Mouse (Mus musculus) hindbrain, embryonic 13.5 days (tissue): Measurements from ENCODE around the gene Cd247. TPM values are rescaled to one million over a fixed set of nuclear protein-coding genes. Genes with fewer than 3 reads are reported as not detected.
"Not testable (repeated sequence)": the region's sequence is repeated elsewhere in the genome, so short reads cannot be mapped to it uniquely, and the experiment has no call there.

ENCODE experiments used
- ATAC-seq: fragments of 200-750 bp; cut with Nextera tagmentation; 2 replicates; pipeline ENCODE4 v1.8.0; 2017; ENCODE audit warnings: moderate TSS enrichment; ENCODE audit not compliant: low FRiP score
- H3K27ac ChIP-seq: fragments of 300-500 bp; sonication (generic); 2 replicates; pipeline ENCODE4 v1.5.1; 2015; ENCODE audit warnings: inconsistent platforms, mild to moderate bottlenecking, moderate library complexity
- H3K27me3 ChIP-seq: fragments of 300-500 bp; sonication (generic); 2 replicates; pipeline ENCODE4 v1.6.1; 2015; ENCODE audit warnings: mild to moderate bottlenecking, inconsistent platforms
- H3K36me3 ChIP-seq: fragments of 300-500 bp; sonication (generic); 2 replicates; pipeline ENCODE4 v1.6.1; 2015; ENCODE audit warnings: mild to moderate bottlenecking, inconsistent platforms
- H3K4me1 ChIP-seq: fragments of 300-500 bp; sonication (generic); replicated peaks from 2 replicates; pipeline ENCODE4 v1.6.1; 2015; ENCODE audit warnings: inconsistent platforms
- H3K4me2 ChIP-seq: fragments of 300-500 bp; sonication (generic); 2 replicates; pipeline ENCODE4 v1.6.1; 2015; ENCODE audit warnings: inconsistent platforms, mild to moderate bottlenecking, moderate library complexity
- H3K4me3 ChIP-seq: fragments of 300-500 bp; sonication (generic); 2 replicates; pipeline ENCODE4 v1.5.1; 2015; ENCODE audit warnings: mild to moderate bottlenecking, inconsistent platforms
- H3K9ac ChIP-seq: fragments of 300-500 bp; sonication (generic); 2 replicates; pipeline ENCODE4 v1.6.1; 2015; ENCODE audit warnings: mild to moderate bottlenecking, inconsistent platforms
- H3K9me3 ChIP-seq: fragments of 300-500 bp; sonication (generic); 2 replicates; pipeline ENCODE4 v1.6.1; 2016; ENCODE audit warnings: inconsistent platforms
- WGBS: fragments of 180-500 bp; shearing (Covaris S2); methylation state at CpG from one replicate; pipeline ENCODE4 v1.1.7; 2015; 5-methylcytosine and 5-hydroxymethylcytosine counted together
- polyA plus RNA-seq: library from polyadenylated mRNA; unstranded; fragments of >200 nt; fragmentation: Nextera tagmentation; extraction: Ambion mirVana; gene quantifications from 2 replicates; pipeline ENCODE4 v1.2.1, GENCODE M21; 2015

Cd247 gene
- polyA plus RNA-seq, result 0.60 and 1.5 TPM in 2 replicates

DNA sequence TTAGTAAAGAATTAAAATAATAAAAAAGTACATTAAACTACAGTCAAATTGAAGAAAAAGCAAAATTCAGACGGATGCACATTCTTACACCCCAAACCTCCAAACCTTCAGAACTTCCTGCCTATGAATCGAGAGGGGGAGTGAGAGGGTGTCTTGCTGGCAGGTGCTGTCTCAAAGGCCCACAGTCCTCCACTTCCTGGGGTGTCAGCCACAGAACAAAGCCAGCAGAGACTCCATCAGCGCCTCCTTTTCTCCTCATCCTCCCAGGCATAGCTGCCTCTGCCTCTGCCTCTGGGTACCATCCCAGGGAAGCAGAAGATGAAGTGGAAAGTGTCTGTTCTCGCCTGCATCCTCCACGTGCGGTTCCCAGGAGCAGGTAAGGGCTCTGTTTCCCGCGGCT is at the start of gene Cd247:
Gene Cd247 (plus strand): TSS at position 171 of the 400 bp plus-strand sequence.
- Histone ChIP-seq H3K4me3 (no peak within 1 kb of the TSS), H3K4me1 (peaks cover 10% of the 10 kb centered on the region), H3K36me3 (no peaks in the 10 kb centered on the region), H3K9ac (no peak within 1 kb of the TSS; the same call in 1 of the 2 replicates), H3K4me2 (no peak within 1 kb of the TSS), H3K27me3 (peaks cover 58% of the 10 kb centered on the region), H3K27ac (no peak within 1 kb of the TSS), H3K9me3 (no peaks in the 10 kb centered on the region)
- 71% methylated on average over 8 of the region's 8 CpGs for WGBS
- ATAC-seq, result no peak

DNA sequence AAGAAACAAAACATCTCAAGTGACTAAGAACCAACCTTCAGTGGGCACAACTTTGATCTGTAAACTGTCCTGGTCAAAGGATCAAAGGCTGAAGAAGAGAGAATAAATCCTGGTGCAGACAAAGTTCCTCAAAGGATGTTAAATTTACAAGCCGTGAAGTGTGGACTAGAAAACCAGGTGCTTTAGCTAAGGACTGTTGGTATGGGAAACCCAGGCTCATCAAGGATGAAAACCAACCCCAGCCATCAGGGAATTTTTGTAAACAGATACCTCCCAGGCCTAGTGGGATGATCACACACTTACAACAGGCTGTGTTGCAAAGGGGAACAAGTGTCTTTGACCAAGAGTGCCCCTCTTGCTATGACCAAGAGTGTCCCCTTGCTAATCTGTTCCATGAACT is 49.5 kb upstream of the Cd247 start:
- no peaks in the 10 kb centered on the region for H3K27me3 ChIP-seq
- 85% methylated on average over 1 of the region's 1 CpGs for WGBS
- no peak overlapping the region for H3K9ac ChIP-seq
- H3K27ac ChIP-seq, result no peak overlapping the region
- no peak for ATAC-seq
- no peaks in the 10 kb centered on the region for H3K36me3 ChIP-seq
- no peak overlapping the region for H3K4me2 ChIP-seq
- no peak overlapping the region for H3K4me3 ChIP-seq
- H3K4me1 ChIP-seq, result no peaks in the 10 kb centered on the region
- H3K9me3 ChIP-seq, result no peaks in the 10 kb centered on the region

DNA sequence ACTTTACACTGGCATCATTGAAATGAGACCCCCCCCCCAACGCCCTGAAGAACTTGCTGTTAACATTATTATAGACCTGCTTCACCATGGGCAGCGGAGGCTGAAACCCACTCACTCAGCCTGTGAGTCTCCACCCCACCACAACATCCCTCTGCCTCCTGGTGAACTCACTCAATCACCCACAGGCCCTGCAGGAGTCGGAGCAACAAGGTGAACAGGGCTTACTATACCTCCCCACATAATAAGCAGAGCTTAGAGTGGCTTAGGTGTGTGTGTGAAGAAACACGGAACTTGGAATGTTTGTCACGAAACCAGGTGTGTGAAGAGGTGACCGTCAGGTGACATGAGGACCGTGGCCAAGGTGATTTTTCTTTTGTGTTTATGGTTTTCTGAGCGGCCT is 46.5 kb upstream of the Cd247 start:
- no peak overlapping the region for H3K4me3 ChIP-seq
- no peaks in the 10 kb centered on the region for H3K27me3 ChIP-seq
- H3K4me1 ChIP-seq, result no peaks in the 10 kb centered on the region
- H3K9me3 ChIP-seq, result no peaks in the 10 kb centered on the region
- no peaks in the 10 kb centered on the region for H3K36me3 ChIP-seq
- no peak overlapping the region for H3K27ac ChIP-seq
- H3K9ac ChIP-seq, result no peak overlapping the region
- 90% methylated on average over 8 of the region's 8 CpGs for WGBS
- no peak for ATAC-seq
- H3K4me2 ChIP-seq, result no peak overlapping the region

DNA sequence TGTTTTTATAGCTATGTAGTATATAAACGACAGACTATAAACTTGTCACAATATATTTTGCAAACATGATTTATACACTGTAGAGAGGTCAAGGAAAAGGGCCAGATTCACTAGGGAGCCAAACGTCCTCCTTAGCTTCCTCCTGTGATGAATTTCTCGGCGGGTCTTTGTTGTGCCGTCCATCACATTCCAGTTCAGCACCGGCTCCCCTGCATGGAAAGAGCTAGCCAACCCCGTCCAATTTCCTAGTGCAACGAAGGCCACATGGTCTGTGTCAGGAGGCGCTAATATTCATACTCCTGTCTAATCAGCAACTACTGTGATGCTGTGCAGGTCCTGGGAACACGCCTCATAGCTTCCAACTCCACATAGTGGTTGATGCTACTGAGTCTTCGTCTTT is 40.4 kb upstream of the Cd247 start:
- Histone ChIP-seq H3K4me1 (no peaks in the 10 kb centered on the region), H3K27ac (no peak overlapping the region), H3K9ac (no peak overlapping the region), H3K9me3 (no peaks in the 10 kb centered on the region), H3K36me3 (no peaks in the 10 kb centered on the region), H3K4me3 (no peak overlapping the region), H3K4me2 (no peak overlapping the region), H3K27me3 (no peaks in the 10 kb centered on the region)
- WGBS, result 45% methylated on average over 11 of the region's 11 CpGs
- ATAC-seq, result no peak

DNA sequence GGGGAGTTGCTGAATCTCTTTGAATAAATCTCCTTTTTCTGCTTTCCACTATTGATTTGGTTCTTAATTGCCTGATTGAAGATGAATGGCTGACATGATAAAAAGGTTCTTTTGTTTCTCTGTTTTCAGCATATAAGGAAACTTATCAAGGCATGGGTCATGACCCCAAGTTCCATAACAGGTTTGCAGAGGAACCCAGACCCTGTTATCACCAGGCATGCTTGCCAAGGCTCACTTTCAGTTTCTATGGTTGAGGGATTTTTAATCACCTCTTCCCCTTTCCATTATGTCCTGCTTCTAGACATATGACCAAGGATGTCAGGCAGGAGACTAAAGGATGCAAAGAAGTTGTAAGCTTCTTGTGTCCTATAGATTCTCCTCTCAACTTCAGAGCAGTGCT is 37.3 kb upstream of the Cd247 start:
- Histone ChIP-seq H3K4me3 (no peak overlapping the region), H3K9me3 (no peaks in the 10 kb centered on the region), H3K36me3 (no peaks in the 10 kb centered on the region), H3K27me3 (no peaks in the 10 kb centered on the region), H3K27ac (no peak overlapping the region), H3K4me2 (no peak overlapping the region), H3K9ac (no peak overlapping the region), H3K4me1 (no peaks in the 10 kb centered on the region)
- ATAC-seq, result no peak

DNA sequence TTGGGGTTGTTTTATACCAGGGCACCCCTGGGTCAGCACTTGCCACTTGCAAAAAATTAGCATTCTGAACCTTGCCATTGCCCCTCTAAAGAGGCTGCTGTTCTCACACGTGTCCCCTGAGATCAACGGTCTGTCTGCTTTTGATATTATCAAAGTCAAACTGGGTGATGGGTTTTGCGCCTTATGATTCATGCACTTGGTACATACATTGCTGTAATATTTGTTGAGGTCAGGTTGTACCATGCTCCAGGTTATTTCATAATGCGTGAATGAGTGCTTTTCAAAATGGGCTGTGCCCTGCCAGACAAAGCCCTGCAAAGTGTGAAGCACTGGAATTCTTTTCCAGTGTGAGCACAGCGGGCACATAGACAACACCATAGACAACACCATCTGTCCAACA is 36.6 kb upstream of the Cd247 start:
- no peak for ATAC-seq
- Histone ChIP-seq H3K9ac (no peak overlapping the region), H3K4me2 (no peak overlapping the region), H3K4me3 (no peak overlapping the region), H3K36me3 (no peaks in the 10 kb centered on the region), H3K27ac (no peak overlapping the region), H3K27me3 (no peaks in the 10 kb centered on the region), H3K4me1 (no peaks in the 10 kb centered on the region), H3K9me3 (no peaks in the 10 kb centered on the region)
- WGBS, result 87% methylated on average over 5 of the region's 5 CpGs

DNA sequence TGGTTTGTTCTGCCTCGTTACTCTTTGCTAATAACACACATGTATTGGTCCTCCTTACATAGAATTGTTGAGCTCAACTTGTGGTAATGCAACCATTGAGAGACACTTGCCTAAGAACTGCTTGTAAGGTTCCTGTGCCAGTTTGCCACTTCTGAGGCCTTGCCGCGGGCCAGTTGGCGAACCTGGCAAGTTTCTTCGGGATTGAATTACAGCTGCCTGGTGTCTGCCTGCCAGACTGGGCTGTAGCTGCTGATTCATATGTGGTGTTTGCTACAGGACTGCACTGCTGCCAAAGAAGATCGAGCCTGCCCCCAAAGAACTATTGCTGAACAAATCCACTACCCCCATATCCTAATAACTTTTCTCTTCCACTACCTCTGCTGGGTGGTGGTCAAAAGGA is 34.3 kb upstream of the Cd247 start:
- H3K36me3 ChIP-seq, result no peaks in the 10 kb centered on the region
- no peak overlapping the region for H3K4me2 ChIP-seq
- no peak overlapping the region for H3K27ac ChIP-seq
- no peaks in the 10 kb centered on the region for H3K9me3 ChIP-seq
- ATAC-seq, result no peak
- no peaks in the 10 kb centered on the region for H3K27me3 ChIP-seq
- no peak overlapping the region for H3K9ac ChIP-seq
- no peaks in the 10 kb centered on the region for H3K4me1 ChIP-seq
- no peak overlapping the region for H3K4me3 ChIP-seq
- WGBS, result 95% methylated on average over 6 of the region's 6 CpGs

DNA sequence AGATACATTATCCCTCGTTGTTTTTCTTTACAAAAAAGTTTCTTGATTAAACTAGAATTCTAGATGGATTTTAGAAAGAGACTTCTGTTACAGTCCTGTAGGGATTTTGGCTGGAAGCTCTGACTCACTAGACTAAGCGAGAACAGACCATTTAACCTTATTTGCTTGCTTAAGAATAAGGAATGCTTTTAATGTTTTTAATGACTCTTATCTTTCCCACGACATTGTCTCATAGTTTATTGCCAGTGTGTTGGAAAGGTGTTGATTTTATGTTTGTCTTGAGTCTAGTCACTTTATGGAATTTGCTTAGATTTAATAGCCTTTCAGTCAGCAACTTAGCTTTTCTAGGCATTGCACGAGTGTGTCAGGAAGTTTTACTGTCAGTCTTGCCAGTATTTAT is 33.3 kb upstream of the Cd247 start:
- no peaks in the 10 kb centered on the region for H3K9me3 ChIP-seq
- no peak overlapping the region for H3K4me2 ChIP-seq
- WGBS, result 78% methylated on average over 4 of the region's 4 CpGs
- no peak overlapping the region for H3K4me3 ChIP-seq
- ATAC-seq, result no peak
- no peak overlapping the region for H3K9ac ChIP-seq
- no peaks in the 10 kb centered on the region for H3K27me3 ChIP-seq
- no peak overlapping the region for H3K27ac ChIP-seq
- H3K36me3 ChIP-seq, result no peaks in the 10 kb centered on the region
- H3K4me1 ChIP-seq, result no peaks in the 10 kb centered on the region

DNA sequence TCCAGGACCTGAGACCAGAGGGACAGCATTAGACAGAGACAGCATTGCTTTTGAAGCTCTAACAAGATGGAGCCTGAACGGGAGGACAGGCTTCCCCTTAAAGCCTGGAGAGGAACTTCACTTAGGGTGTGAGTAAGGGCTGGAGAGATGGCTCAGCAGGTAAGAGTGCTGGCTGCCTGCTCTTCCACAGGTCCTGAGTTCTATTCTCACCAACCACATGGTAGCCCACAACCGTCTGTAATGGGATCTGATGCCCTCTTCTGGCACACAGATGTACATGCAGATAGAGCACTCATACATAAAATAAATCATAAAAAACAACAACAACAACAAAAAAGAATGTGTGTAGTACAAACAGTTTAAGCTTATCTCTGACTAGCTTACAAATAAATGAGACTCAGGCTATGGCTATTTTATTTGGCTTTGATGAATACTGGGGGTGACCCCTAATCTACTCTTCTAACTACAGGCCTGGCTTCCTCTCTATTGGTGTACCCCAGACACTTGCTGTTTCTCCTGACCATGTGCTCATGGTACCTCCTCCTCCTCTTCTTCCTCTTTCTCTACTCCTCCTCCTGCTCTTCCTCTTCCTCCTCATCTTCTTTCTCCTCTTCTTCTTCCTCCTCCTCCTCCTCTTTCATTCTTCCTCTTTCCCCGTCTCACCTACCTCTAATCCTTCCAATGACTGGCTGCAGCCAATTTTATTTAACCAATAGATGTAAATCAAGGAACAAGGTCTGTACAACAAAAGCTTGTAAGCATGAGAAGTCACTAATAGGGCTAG is 26.8 kb upstream of the Cd247 start:
- 87% methylated on average over 3 of the region's 3 CpGs for WGBS
- H3K9me3 ChIP-seq, result no peaks in the 10 kb centered on the region
- no peak for ATAC-seq

DNA sequence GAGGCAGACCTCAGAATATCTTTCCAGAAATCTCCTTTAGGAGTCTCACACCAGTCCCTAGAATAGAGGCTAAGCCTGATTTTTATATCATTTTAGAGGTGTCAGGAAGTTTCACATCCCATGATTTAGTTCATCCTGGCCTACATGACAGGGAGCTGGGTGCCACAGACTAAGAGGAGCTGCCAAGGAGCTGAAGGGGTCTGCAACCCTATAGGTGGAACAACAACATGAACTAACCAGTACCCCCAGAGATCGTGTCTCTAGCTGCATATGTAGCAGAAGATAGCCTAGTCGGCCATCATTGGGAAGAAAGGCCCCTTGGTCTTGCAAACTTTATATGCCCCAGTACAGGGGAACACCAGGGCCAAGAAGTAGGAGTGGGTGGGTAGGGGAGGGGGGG is 26.0 kb upstream of the Cd247 start:
- ATAC-seq, H3K27ac ChIP-seq, H3K9ac ChIP-seq, H3K4me3 ChIP-seq, H3K36me3 ChIP-seq, H3K9me3 ChIP-seq, H3K4me2 ChIP-seq: not testable (repeated sequence)
- Histone ChIP-seq H3K27me3 (peaks cover 35% of the 10 kb centered on the region), H3K4me1 (peaks cover 16% of the 10 kb centered on the region)
- WGBS, result 86% methylated on average over 2 of the region's 2 CpGs

More for the DNA sequence above, 26.8 kb upstream of the Cd247 start:
- Histone ChIP-seq H3K9ac (no peak overlapping the region), H3K4me1 (peaks cover 16% of the 10 kb centered on the region), H3K27ac (no peak overlapping the region), H3K4me3 (no peak overlapping the region), H3K27me3 (peaks cover 30% of the 10 kb centered on the region), H3K4me2 (no peak overlapping the region), H3K36me3 (no peaks in the 10 kb centered on the region)

DNA sequence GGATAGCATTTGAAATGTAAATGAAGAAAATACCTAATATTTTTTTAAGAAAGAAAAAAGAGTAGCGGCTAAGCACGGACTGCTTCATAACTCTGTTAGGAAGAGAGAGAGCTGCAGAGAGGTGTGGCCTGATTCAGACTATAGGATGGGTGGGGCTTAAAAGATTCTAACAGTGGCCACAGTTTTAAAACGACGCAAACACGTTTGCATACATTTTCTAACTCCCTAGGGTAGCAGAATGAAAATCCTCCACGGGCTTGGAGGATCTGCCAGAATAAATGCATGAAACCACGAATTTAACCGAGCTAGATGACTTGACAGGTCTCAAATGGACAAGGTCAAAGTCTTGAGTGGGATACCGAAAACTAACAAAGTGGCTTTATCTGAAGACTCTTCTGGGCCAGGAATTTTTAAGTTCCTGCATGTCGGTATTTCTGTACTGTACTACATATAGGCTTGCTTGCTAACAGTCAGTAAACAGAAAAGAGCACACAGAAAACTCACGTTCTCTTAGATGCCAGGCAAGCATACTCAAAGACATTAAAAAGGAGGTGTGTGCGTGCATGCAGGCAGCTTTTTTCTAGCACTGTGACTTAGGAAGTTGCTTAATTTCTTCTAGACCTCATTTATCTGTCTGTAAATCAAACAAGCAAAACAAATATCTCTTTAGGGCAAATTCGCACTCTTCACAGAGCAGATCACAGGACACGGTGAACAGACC is 25.4 kb upstream of the Cd247 start:
- no peaks in the 10 kb centered on the region for H3K36me3 ChIP-seq
- peak; percentile 33 for ATAC-seq
- peak overlapping the region; percentile 74 for H3K4me3 ChIP-seq
- H3K27ac ChIP-seq, result no peak overlapping the region
- H3K9ac ChIP-seq, result no peak overlapping the region
- H3K4me2 ChIP-seq, result peak overlapping the region; percentile 89
- peaks cover 16% of the 10 kb centered on the region for H3K4me1 ChIP-seq
- peaks cover 36% of the 10 kb centered on the region for H3K27me3 ChIP-seq
- H3K9me3 ChIP-seq, result no peaks in the 10 kb centered on the region
- WGBS, result 35% methylated on average over 14 of the region's 14 CpGs

DNA sequence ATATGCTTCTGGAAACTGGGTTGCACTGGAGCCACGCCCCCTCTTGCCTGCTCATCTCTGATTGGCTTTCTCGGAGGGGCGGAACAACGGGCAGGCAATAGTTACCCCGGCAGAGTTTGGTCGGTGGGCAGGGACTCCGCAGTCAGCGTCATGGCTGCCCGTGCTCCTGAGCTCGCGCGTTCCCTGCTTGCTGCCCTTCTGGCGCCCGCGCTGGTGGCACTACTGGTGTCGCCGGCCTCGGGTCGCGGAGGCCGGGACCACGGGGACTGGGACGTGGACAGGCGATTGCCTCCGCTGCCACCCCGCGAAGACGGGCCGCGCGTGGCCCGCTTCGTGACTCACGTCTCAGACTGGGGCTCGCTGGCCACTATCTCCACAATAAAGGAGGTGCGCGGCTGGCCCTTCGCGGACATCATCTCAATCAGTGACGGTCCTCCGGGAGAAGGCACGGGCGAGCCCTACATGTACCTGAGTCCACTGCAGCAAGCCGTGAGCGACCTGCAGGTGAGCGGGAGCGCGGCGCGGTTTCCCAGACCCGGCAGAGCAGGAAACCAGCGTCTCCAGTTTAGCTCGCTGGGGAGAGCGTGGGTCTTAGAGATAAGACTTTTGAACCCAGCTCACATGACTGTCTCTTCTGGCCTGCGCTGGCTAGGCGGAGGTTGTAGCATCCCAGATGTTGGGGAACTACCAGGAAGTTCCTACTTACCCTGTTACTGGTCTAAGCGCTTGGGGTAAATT is 24.7 kb upstream of the Cd247 start, which contains the start of gene Creg1:
Gene Creg1 (plus strand): TSS at position 112 of the 738 bp plus-strand sequence.
- Histone ChIP-seq H3K4me1 (peaks cover 16% of the 10 kb centered on the region), H3K9ac (peak within 1 kb of the TSS; percentile 83), H3K4me2 (peak within 1 kb of the TSS; percentile 89), H3K9me3 (no peaks in the 10 kb centered on the region), H3K27me3 (peaks cover 36% of the 10 kb centered on the region), H3K4me3 (peak within 1 kb of the TSS; percentile 74), H3K27ac (0 out of 2 replicates have a peak within 1 kb of the TSS, but pooled peaks have one; percentile 14), H3K36me3 (no peaks in the 10 kb centered on the region)
- WGBS, result under 1% methylated on average over 57 of the region's 57 CpGs
- ATAC-seq, result peak; percentile 98
